Mouse (Mus musculus): Measurements from ENCODE around the gene Cirbp.
"Not testable (repeated sequence)": the region's sequence is repeated elsewhere in the genome, so short reads cannot be mapped to it uniquely, and the experiment has no call there.

Cirbp gene

DNA sequence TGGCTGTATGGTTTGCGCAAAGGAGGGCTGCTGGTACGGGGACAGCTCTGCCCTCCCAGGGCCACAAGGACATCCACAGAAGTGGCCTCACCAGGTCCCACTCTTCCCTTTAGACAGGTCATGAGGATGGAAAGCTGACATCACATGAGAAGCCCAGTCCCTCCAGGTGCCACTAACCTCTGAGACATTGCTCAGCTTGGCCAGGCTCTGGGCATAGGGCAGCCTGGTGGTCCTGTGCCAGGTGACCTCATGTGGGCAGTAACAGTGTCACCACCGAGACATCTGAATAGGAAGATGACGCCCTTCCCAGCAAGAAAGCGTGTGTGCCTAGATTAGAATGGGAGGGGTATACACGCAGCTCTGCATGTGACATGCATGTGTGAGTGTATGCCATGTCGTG lies 16.8 kb downstream of the Cirbp start:
- no peak for DNase-seq

DNA sequence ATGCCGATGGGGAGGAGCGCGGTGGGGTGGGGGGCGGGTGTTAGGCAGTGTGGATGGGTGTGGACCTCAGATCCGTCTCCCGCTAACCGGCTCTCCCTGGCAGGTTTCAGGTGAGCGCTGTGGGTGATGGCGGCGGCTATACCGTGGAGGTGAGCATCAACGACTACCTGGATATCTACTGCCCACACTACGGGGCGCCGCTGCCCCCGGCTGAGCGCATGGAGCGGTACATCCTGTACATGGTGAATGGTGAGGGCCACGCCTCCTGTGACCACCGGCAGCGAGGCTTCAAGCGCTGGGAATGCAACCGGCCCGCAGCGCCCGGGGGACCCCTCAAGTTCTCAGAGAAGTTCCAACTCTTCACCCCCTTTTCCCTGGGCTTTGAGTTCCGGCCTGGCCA lies 20.9 kb downstream of the Cirbp start:
- no peak for DNase-seq

DNA sequence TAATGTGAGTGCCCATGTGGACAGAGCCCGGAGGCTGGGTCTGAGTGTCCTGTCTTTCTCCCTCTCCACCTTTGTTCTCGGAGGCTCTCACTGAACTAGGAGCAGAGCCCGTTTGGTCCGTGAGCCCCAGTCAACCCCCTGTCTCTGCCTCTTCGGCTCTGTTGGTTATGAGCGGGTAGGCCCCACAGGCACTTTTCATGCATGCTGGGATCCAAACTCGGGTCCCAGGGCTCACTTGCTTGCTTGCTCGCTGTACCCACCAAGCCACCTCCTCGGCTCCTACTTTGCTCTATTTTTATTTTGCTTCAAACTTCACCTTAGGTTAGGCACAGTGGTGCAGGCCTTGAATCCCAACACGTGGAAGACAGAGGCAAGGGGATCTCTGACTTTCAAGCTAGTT lies 22.0 kb downstream of the Cirbp start:
- no peak for DNase-seq

DNA sequence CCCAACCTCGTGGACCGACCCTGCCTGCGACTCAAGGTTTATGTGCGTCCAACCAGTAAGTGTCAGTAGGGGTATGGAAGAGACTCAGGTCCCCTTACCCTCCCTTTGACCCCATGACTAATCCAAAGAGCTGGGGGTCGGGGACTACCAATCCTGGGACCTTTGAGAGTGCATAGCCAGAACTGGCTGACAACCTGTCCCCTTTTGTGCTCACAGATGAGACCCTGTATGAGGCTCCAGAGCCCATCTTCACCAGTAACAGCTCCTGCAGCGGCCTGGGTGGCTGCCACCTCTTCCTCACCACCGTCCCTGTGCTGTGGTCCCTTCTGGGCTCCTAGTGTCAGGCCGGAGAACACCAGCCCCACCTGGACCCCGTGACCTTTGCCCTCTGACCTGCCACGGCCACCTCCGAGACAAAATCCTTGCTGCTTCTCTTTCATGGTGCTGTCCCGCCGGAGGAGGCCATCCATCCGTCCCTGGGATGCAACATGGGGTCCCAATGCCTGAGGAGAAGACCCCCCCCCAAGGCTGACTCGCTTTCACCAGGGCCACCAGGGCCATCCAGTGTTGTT lies 22.8 kb downstream of the Cirbp start:
- DNase-seq, result no peak

DNA sequence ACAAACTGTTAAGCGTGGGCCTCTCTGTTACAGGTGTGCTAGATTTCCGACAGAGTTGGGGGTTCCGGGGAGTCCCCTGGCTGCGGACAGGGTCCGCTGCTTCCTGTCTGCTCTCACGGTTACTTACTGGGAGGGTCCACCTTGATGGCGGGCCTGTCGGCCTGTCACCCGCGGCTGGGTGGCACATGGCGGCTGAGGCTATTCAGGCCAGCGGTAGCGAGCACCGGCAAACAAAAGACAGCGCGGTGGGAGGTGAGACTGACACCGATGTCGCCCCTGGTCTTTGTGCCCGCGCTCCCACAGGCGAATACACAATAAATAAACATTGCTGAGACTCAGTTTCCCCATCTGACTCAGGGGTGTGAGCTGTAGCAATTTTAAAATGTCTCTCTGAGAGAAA lies 24.2 kb downstream of the Cirbp start:
- peak; percentile 76 for DNase-seq

DNA sequence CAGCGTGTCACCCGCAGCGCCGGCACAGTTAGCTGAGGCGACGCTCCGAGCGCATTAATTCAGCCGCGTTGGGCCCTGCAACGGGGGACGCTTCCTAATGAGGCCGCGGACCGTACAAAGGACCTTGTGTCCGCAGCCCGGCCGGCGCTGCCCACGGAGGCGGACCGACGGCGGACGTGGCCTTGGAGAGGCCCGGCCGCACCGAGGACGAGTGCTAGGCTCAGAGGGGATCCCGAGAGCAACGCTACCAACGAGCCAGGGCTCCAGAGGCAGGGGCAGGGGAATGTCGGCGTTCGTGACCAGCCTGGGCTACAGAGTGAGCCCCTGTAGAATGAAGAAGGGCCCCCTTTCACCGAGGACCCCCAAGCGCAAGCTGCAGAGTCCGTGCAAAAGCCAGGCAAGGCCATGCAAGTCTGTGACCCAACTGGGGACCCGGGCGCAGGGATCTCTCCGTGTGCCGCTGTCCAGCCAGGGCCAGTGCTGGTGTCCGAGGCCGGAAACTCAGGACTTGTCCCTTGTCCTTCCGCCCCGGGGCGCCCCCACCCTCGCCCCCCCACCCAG lies 24.8 kb downstream of the Cirbp start:
- peak; percentile 92 for DNase-seq

DNA sequence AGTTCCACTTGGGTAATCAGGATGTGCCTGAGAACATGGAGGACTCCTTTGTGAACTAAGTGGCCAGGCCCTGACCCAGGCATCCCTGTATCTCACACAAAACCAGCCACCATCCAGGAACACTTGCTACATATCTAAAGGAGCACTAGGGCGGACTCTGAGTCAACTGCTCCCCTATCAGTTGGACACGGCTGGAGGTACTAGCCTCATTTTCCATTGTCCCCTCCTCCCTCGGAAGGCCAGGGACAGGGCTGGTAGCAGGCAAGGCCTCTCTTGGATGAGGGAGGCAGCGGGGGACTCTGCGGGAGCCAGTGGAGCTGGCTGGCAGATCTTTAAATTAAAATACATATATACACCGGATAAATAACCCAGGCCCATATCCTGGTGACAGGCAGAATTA lies 28.2 kb downstream of the Cirbp start:
- DNase-seq, result no peak

DNA sequence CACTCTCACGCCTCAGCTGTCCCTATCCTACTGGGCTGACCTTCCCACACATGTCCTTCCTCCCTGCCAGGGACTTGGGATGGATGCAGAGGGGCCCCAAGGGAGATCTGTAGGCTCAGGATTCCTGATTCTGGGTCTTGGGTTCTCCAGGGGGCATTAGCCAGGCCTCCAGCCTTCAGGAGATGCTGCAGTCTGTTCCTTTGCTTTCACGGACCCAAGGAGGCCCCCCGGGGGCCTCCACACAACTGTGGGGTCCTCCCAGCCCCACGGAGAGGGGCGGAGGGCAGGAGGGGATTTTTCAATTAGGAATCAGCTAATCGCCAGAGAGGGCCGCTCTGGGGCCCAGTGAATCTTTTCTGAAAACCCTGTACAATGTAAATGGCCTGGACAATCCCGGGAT lies 28.7 kb downstream of the Cirbp start:
- DNase-seq, result peak; percentile 63

DNA sequence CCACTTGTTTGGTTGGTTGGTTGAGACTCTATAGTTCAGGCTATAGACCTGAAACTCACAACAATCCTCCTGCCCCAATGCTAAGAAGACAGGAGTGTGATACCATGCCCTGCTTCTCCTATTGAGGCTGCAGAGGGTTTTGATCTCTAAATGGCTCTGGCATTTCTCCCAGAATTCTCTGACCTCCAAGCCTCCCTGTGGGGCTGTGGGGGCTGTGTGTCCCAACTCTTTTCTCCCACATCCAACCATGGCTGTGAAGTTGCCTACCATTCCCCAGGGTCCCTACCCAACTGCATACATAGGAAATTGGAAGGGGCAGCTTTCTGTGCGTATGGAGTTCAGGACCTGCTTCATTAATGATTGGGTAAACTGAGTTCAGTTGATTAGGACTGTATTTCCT lies 30.4 kb downstream of the Cirbp start:
- no peak for DNase-seq

DNA sequence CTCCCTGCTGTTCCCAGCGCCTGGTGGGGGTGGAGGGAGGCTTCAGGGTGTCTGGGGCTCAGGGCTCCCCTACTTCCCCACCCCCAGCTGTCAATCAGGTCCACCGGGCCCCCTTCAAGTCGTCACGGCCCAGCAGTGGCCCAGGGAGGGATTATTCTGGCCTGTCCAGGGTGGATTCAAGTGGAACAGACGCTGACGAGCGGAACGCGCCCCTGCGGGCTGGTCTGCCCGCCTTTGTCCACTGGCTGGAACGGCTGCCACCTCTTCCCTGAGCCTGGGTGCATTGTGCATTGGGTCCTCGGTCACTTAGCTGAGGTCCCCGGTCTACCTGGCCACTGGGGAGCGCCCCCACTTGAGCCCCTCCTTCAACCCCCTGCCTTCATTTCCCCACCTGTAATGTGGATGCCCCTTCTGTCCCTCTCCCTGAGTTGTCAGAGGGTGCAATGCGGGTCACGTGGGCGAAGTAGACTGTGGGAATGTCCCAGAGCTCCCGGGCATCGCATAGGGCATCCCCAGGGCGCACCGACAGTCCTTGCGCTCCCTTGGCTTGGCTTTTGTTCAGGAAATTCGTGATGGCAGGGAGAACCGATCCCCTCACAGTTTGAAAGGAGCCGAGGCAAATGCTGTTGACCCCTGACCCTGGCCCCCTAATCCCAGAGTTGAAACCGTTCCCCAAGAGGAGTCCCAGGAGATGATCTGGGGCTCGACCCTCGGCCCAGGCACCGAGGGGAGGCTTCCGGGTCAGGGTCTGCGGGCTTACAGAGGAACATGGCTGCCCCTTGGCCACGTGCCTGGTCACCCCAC lies 31.2 kb downstream of the Cirbp start:
- no peak for DNase-seq

DNA sequence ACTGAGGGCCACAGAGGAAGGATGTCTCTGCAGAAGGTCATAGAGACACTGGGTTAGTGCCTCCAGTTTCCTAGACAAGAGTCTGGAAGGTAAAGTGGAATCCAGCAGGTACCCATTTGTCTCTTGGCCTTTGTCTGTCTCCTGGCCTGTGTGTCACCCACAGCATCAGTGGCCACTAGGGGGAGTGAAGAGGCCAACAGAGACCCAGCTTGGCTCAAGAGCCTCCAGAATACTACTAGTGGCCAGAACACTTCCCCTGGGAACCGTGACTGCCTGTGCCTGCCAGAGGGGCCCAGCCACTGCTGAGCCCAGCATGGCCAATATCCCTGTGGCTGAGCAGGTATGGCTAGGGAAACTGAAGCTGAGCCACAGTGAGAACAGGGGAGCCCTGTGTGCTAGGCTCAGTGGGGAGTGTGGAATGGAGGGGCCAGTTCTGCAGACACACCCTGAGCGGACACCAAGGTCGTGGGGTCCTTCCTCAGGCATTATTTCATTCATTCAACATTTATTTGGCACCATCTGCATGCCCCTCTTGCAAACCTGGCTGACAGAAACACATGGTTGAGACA lies 33.7 kb downstream of the Cirbp start:
- peak; percentile 92 for DNase-seq

DNA sequence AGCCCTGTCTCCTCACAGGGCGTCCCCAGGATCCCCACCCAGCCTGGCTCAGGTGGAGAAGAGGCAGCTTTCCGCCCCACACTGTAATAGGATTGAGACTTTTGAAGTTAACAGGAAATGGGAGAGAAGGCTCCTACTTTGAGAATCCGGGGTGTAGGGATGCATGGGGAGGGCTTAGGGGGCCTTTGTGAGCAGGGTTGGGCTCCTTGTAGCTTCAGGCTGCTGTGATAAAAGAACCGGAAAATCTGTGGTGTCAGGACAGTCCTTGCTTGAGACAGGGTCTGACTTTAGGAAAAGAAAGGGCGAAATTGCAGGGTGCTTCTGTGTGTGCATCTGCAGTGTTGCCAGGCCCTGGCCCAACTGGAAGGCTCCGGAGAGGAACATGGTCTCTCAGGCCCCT lies 34.7 kb downstream of the Cirbp start:
- no peak for DNase-seq

DNA sequence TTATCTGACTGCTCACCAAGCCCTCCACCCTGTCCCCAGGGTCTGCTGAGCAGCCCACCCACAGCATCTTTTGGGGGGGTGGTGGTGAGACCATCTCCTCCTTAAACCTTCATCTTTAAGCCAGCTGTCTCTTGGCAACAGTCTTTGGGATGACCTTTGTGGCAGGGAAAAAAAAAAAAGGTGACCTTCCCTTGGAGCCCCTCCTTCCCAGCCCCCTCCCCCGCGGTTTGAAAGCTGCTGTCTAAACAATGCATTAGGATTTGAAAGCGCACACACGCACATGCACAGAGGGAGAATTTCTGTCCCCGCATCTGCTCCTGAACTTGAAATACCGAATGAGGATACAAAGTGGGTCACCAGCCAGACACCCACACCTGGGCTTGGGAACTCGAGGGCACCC lies 38.3 kb downstream of the Cirbp start:
- no peak for DNase-seq

DNA sequence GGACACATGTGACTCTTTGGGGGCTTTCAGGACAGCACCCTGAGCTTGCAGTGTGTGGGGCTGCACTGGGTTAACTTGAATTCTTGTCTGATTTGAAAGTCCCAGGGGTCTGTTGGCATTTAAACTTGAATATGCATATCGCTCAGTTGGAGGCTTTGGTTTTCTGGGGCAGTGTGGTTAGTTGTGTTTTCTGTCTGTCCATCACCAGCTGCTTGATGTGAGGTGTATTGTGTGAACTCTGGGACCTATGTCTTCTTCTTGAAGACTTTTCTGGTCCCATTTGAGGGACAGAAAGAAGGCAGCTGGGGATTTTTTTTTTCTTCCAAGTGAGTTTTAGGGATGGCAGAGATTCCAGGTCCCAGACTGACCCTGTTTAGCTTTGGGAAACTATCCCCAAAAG lies 41.4 kb downstream of the Cirbp start:
- no peak for DNase-seq

DNA sequence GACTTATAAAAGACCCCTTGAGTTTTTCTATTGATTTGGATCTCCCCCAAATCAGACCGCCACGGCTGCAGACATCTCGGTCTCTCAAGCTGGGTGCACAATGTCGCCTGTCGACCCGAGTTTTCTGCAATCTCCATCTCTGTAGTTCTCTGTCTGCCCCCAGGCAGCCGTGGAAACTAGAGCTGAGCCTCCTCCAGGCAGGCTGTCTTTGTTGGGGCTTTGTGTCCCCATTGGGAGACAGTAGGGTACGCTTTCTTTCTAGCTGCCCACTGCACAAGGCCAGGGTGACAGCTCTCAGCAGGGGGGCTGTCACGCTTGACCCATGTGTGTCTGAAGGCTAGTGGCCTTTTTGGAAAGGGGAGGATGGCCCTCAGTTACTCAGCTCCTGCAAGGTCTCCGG lies 41.9 kb downstream of the Cirbp start:
- DNase-seq, result no peak

DNA sequence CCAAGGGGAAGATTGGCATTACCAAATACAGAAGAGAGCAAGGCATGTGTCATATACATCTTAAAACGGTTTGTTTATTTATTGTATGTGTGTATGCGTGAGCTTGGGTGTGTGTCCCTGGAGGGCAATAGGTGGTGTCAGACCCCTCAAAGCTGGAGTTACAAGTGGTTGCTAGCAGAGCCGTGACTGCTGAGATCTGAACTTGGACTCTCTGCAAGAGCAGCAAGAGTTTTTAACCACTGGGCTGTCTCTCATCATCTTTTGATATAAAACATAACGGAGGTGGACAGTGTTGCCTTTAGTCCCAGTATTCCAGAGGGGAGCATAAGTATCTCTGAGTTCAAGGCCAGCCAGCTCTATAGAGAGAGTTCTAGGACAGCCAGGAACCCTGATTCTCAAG lies 42.5 kb downstream of the Cirbp start:
- no peak for DNase-seq

DNA sequence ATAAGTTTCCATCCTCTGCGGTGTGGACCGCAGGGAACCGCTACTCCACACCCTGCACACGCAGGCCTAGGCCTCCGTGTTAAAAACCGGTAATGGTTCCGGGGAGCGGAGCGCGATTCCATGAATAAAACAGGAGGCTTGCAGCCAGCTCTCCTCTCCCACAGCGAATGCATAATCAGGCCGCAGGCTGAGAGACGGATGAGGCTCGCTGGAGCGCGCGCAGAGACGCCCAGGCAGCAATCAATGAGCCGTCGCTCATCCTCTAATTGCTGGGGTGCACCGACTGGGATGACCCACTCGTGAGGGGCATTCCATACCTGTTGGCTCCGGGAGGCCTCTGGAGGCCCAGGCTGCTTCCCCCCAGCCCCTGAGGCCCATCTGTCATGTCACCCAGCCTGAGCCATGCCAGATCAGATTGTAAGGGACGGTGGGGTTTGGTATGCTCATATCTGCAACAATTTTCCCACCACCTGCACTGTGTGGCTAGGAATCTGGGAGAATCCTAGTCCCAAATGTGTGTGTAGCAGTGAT lies 43.1 kb downstream of the Cirbp start:
- peak; percentile 68 for DNase-seq

DNA sequence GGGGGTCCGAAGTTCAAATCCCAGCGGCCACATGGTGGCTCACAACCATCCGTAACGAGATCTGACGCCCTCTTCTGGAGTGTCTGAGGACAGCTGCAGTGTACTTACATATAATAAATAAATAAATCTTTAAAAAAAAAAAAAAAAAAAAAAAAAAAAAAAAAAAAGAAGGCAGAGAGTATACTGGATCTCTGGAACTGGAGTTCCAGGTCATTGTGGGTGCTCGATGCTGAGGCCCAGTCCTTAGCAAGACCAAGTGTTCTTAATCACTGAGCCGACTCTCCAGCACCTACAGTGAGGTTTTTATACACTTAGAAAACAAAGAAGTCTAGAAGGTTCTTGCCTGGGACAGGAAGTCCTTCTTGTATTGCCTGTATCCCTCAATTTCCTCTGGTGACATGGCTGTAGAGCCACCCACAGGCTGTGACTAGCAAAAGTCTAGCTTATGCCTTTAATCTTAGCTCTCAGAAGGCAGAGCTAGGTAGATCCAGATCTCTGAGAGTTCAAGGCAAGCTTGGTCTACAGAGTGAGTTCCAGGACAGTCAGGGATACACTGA lies 45.8 kb downstream of the Cirbp start:
- DNase-seq, result not testable (repeated sequence)

DNA sequence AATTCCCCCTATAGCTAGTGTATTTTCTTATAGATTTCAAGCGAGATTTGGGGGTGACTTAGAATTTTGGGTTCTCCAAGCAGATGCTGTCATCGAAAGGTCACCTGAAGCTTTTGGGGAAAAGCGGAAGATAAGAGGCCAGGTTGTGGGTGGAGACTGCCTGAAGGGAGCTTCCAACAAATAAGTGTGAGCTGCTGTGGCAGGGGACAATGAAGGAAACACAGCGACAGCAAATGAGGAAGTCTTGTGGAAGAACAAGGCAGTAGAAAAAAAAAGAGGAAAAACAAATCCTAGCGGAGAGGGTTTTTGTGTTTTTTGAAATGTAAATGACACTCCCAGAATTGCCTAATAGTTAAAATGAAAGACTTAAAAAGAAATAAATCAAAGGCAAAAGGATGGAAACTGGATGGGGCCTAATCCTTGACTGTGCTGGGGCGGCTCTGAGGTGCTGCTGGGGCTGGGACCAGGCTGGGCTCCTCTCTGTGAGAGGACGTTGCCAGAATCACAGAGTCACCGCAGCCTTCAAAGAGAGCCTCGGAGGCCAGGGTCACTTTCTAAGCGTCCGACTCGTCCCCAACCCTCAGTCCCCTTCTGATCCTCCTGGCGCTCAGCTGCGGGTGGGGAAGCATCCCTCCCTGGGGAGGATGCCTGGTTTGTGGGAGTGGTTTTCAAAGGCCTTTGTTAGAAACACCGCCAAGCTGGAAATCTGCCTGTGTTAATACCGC lies 49.4 kb downstream of the Cirbp start:
- no peak for DNase-seq

DNA sequence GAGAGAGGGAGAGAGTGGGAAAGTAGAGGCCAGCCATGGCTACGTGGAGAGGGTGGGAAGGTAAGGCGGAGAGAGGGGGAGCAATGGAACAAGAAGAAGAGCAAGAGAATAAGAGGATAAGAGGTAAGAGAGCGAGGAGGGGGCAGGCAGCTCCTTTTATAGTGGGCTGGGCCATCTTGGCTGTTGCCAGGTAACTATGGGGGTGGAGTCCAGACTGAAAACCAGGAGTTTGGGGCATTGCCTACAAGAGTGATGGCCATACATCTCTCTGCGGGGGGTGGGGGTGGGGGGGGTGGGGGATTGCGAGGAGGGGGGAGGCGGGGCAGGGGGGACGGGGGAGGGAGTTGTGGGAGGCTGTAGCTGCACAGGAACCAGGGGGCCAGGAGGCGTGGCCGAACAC lies 54.9 kb downstream of the Cirbp start:
- no peak for DNase-seq
